Mouse (Mus musculus): Measurements from ENCODE around the gene Dock7.

The Dock7 gene

GRCm38 (mm10) chr4:99121123-99121755 is 524 bp upstream of the Dock7 start:
- no peak for DNase-seq (ENCODE audit: low read depth, low spot score)

GRCm38 (mm10) chr4:99119051-99119450 is 1.7 kb downstream of the Dock7 start:
- no peak for DNase-seq (ENCODE audit: low read depth, low spot score)

GRCm38 (mm10) chr4:99115797-99116196 is 4.9 kb downstream of the Dock7 start:
- no peak for DNase-seq (ENCODE audit: low read depth, low spot score)

GRCm38 (mm10) chr4:99111670-99112069 is 9.0 kb downstream of the Dock7 start:
- no peak for DNase-seq (ENCODE audit: low read depth, low spot score)

- DNase-seq (ENCODE audit: low read depth, low spot score): no peak
These were observed 11.9 kb downstream of the Dock7 start for GRCm38 (mm10) chr4:99108817-99109216.

- no peak for DNase-seq (ENCODE audit: low read depth, low spot score)
These were observed 17.9 kb downstream of the Dock7 start for GRCm38 (mm10) chr4:99102846-99103245.

GRCm38 (mm10) chr4:99100724-99101123 is 20.0 kb downstream of the Dock7 start:
- no peak for DNase-seq (ENCODE audit: low read depth, low spot score)

GRCm38 (mm10) chr4:99091777-99092176 is 28.9 kb downstream of the Dock7 start:
- DNase-seq (ENCODE audit: low read depth, low spot score): peak; percentile 13

GRCm38 (mm10) chr4:99091151-99091701 is 29.5 kb downstream of the Dock7 start:
- DNase-seq (ENCODE audit: low read depth, low spot score): peak; percentile 69

GRCm38 (mm10) chr4:99087760-99088485 is 32.8 kb downstream of the Dock7 start:
- no peak for DNase-seq (ENCODE audit: low read depth, low spot score)

GRCm38 (mm10) chr4:99083862-99084261 is 36.9 kb downstream of the Dock7 start:
- DNase-seq (ENCODE audit: low read depth, low spot score): no peak

- DNase-seq (ENCODE audit: low read depth, low spot score): no peak
These were observed 39.5 kb downstream of the Dock7 start for GRCm38 (mm10) chr4:99081169-99081568.

GRCm38 (mm10) chr4:99078005-99078404 is 42.7 kb downstream of the Dock7 start:
- DNase-seq (ENCODE audit: low read depth, low spot score): no peak

- no peak for DNase-seq (ENCODE audit: low read depth, low spot score)
These were observed 51.9 kb downstream of the Dock7 start for GRCm38 (mm10) chr4:99068806-99069205.

- no peak for DNase-seq (ENCODE audit: low read depth, low spot score)
These were observed 56.2 kb downstream of the Dock7 start for GRCm38 (mm10) chr4:99064524-99064923.

GRCm38 (mm10) chr4:99048581-99048980 is 72.1 kb downstream of the Dock7 start:
- no peak for DNase-seq (ENCODE audit: low read depth, low spot score)

- DNase-seq (ENCODE audit: low read depth, low spot score): no peak
These were observed 74.2 kb downstream of the Dock7 start for GRCm38 (mm10) chr4:99046471-99046870.

- DNase-seq (ENCODE audit: low read depth, low spot score): no peak
These were observed 75.9 kb downstream of the Dock7 start for GRCm38 (mm10) chr4:99044854-99045253.

GRCm38 (mm10) chr4:99032921-99033320 is 87.8 kb downstream of the Dock7 start:
- DNase-seq (ENCODE audit: low read depth, low spot score): no peak

GRCm38 (mm10) chr4:99030686-99031085 is 90.0 kb downstream of the Dock7 start, which contains the start of gene Angptl3:
TSS of gene Angptl3 (plus strand) at chr4:99030954.
- DNase-seq (ENCODE audit: low read depth, low spot score): no peak

GRCm38 (mm10) chr4:99028377-99028776 is 92.3 kb downstream of the Dock7 start:
- DNase-seq (ENCODE audit: low read depth, low spot score): no peak

GRCm38 (mm10) chr4:99022221-99022620 is 98.5 kb downstream of the Dock7 start:
- DNase-seq (ENCODE audit: low read depth, low spot score): no peak

- DNase-seq (ENCODE audit: low read depth, low spot score): no peak
These were observed 109.7 kb downstream of the Dock7 start for GRCm38 (mm10) chr4:99011039-99011438.

Data from 3T3-L1 (cell line).